Mouse (Mus musculus) left cerebral cortex, adult 18-20 months (tissue): ENCODE data around the gene Cfap74. TPM values are rescaled to one million over a fixed set of nuclear protein-coding genes. Genes with fewer than 3 reads are reported as not detected.
"Not testable (repeated sequence)": the region's sequence is repeated elsewhere in the genome, so short reads cannot be mapped to it uniquely, and the experiment has no call there.

ENCODE experiments used
- DNase-seq, 2 experiments: peaks; one replicate each; pipeline ENCODE4 v3.0.0; 2021 to 2022; ENCODE audit warnings: low spot score in 2 of 2, mixed read lengths in 1 of 2
- total RNA-seq, 2 experiments: library from RNA; stranded (reverse); gene quantifications; 2 replicates each; pipeline ENCODE4 v1.2.3; 2021

The Cfap74 gene
- total RNA-seq, 2 experiments from 2014 or later, result 12.0 to 13.1 TPM

GRCm38 (mm10) chr4:155402489-155402888 lies 6.5 kb upstream of the Cfap74 start:
- DNase-seq, result no peak

- DNase-seq, result no peak
These were observed 314 bp upstream of the Cfap74 start for GRCm38 (mm10) chr4:155408695-155409057.

DNA sequence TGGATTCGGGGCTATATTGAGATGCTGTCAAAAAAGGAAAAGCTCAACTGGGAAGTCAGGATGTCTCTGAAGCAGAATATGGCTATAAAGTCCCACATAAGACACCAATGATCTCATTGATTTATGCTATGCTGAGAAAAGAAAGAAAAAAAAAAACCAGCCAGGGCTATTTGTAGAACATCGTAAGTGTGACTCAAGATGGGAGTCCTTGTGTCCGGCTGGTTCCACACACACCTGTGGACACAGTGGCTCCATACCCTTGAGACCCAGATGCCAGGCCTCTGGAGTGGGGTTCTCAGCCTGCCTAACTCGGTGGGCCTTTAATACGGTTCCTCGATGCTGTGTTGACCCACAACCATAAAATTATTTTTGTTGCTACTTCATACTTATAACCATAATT lies 3.1 kb downstream of the Cfap74 start:
- DNase-seq, result no peak

GRCm38 (mm10) chr4:155413641-155414335 lies 4.8 kb downstream of the Cfap74 start:
- no peak for DNase-seq

DNA sequence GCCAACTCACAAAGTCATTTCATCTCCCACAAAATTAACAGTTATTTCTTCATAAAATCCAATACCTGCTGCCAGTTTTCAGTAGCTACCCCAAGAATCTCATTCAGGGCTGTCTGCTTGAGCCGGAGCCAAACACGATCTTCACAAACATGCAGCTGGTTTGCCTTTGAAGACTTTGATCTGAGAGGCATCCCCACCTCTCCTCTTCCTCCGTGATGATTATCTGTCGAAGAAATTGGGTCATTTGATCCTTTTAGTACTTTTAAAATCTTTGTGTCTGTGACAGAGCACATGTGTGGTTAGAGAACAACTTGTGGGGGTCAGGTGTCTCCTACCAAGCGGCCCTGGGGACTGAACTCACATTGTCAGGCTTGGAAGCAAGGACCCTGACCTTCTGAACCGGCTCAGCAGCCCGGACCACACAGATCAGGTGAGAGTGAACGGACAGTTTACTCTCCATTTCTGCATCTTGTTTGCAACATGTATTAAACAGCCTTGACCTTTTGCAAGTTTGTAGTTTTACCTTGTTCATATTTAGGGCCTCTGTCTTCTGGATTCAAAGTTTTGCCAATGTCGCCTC lies 5.8 kb downstream of the Cfap74 start:
- DNase-seq, result no peak

DNA sequence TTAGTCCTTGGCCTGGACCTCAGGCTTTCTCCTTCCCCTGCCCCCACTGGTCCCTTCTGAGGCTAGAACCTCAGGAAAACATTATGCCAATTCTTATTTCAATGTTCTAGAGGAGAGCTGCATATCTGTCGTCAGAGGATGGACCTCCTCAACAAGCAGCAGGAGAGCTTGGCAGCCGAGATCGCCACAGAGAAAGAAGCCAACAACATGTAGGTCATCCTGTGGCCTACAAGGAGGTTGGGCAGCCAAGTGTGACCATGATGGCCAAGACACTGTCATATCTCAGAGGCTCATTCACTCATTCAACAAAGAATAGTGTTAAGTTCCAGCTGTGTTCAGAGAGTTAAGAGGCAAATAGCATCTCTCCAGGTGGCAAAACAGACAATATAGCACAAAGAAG lies 11.1 kb downstream of the Cfap74 start:
- DNase-seq, result no peak

DNA sequence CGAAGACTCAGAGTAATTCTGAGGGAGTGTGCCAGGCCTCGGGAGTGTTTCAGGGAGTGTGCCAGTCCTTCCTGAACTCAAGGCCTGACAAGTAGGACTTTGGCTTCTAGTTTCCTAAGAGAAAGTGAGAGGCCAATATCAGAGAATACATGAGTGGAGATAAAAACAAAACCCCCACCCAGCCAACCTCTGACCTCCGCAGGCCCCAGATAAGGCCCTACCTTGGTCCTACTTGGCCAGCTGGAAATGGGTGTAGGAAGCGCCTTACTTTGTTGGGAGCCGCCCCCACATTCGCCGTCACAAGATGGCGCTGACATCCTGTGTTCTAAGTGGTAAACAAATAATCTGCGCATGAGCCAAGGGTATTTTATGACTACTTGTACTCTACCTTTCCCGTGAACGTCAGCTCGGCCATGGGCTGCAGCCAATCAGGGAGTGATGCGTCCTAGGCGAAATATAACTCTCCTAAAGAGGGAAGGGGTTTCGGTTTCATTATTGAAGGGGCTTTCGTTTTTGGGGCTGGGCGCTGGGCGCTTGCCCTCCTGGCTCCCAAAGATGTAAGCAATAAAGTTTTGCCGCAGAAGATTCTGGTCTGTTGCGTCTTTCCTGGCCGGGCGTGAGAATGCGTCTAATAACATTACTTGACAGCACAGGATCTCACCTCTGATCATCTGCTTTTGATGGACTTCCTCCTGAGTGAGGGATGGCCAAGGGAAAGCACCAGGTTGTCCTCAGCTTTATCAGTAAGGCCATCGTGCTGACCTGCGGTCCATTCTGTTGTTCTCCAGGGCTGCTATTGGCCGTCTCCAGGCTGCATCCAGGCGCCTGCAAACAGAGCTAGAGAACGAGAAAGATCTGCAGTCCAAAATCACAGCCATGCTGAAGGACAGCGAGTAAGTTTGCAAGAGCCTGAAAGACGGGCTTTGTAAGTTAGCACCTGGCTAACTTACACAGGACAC lies 12.7 kb downstream of the Cfap74 start:
- not testable (repeated sequence) for DNase-seq

DNA sequence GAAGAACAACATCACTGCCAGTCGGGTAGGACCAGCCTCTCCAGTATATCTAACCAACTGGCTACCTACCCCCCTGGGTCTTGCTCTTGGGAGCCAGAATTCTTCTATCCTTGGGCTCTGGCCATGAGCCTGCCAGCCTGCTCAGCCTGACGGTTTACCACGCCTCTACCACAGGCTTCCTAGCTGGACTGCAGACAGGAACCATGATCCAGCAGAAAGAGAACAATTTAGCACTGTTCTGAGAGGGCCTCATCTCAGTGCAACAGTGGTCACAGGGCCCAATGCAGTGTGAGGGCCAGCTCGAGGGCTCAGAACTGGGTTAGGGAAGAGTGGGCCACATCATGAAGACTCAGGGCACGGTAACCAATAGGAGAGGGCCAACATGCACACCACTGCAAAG lies 15.0 kb downstream of the Cfap74 start:
- no peak for DNase-seq

GRCm38 (mm10) chr4:155426272-155426671 lies 17.3 kb downstream of the Cfap74 start:
- DNase-seq, result no peak

DNA sequence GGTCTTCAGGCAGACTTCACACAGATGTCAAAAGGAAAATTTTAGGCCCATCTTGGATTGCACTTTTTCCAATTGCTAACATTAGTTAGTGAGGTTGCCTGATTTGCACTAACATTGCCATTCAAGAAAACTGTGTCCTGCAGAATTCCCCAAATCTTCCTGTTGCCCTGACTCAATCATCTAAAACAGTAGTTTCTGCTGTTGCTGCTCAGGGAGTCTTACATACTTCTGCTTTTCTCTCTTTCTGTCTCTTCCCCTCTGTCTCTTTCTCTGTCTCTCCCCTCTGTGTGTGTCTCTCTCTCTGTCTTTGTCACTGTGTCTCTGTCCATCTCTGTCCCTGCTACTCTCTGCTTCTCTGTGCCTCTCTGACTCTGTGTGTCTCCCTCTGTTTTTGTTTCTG lies 19.5 kb downstream of the Cfap74 start:
- DNase-seq, result no peak

- DNase-seq, result no peak
These were observed 20.2 kb downstream of the Cfap74 start for GRCm38 (mm10) chr4:155429202-155429601.

DNA sequence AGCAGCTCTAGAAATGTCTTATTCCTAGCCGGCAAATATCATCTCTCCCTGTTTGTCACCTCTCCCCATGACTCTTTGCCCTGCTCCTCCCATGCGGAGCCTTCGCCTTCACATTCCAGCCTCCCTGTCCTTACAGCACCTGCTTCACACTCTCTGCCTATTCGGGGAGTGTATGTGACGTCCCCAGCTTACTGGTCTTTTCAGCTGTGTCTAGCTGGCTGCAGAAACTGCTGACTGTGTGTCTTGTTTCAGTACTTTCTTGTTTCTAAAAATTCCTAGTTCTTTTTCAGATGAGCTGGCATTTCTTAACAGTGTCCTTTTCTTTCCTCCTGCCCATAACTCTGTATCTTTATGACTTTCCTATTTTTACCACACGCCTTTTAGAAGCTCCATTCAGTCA lies 23.4 kb downstream of the Cfap74 start:
- DNase-seq, result no peak

DNA sequence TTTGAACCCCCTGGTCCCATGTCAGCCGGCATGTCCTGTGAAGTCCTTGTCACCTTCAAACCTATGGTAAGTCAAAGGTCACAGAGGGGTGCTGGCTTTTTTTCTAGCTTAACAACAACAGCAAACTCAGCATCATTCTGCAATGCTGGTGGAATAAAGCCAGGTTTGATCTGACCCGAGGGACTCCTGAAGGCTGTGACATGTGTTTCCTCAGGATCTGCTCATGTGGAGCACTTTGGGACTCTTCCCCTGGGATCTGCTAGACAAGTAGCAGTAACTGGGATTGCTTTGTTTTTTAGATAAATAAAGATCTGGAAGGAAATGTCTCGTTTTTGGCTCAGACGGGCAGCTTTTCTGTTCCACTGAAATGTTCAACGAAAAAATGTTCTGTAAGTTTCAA lies 25.0 kb downstream of the Cfap74 start:
- no peak for DNase-seq

GRCm38 (mm10) chr4:155442808-155443207 lies 33.8 kb downstream of the Cfap74 start:
- DNase-seq, result no peak

DNA sequence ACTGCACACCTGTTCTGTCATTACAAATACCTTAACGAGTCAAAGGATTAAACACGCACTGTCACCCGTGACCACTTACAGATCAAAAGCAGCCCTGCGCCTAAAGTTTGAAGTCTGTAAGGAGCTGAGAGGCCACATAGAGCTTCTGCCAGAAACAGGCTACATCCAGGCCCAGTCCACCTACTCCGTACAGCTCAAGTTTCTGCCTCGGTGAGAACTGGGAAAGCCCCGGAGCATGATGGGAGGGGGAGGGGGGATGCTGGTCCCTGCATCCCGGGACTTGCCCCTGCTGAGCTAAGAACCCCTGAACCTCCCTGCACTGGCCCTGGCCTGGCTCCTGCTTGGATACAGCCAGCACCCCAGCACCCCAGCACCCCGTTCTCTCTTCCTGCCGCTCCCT lies 42.6 kb downstream of the Cfap74 start:
- DNase-seq, result no peak

- DNase-seq, result no peak
These were observed 49.6 kb downstream of the Cfap74 start for GRCm38 (mm10) chr4:155458575-155458974.

DNA sequence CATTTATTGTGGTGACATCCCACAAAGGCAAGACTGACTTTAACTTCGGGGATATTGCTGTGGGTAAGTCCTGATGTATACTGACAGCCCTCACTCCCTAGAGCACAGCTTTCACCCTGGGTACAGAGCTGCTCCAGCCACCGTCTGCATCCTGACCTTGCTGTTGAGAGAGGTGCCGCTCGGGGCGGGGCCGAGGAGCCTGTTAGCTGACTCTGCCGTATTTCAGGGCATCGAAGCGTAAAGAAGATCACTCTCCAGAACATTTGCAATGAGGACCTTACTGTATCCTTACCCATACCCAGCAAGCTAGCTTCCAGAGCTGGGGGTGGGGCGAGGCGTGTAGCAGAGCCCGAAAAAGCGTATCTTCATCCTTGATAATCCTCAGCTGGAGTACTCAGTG lies 54.1 kb downstream of the Cfap74 start:
- DNase-seq, result no peak

- no peak for DNase-seq
These were observed 54.6 kb downstream of the Cfap74 start for GRCm38 (mm10) chr4:155463611-155464010.

DNA sequence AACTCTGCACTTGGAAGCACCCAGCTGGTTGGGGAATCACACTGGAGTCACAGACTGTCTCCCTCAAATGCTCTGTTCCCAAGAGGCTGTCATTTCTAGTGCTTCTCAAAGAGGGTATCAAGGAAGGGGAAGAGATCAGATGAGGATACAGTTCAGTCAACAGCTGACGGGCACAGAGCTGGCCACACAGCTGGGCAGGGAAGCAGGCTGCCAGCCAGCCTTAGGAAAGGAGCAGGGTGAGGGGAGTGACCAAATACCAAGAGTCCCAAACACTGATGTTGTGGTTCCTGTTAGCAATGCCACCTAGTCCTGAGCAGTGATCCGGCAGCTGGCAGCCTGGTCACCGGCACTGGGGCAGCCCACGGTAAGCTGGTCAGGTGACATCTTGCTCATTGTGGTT lies 55.1 kb downstream of the Cfap74 start:
- no peak for DNase-seq

DNA sequence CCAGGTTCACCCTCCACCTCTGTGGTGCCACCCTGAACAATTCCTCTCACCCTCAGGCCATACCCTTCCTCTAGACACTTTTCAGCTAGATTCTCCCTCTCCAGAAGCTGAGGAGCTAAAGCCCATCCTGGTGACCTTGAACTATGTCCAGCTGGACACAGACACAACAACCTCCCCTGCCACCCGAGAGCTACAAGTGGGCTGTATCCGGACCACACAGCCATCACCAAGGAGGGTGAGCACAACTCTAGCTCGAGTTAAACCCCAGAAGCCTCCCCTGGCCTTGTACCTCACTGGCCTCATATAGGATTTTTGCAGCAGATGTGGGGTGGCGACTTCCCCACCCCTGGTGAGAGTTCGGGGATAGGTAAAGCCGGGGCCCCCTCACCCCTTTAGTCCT lies 56.6 kb downstream of the Cfap74 start:
- DNase-seq, result no peak

DNA sequence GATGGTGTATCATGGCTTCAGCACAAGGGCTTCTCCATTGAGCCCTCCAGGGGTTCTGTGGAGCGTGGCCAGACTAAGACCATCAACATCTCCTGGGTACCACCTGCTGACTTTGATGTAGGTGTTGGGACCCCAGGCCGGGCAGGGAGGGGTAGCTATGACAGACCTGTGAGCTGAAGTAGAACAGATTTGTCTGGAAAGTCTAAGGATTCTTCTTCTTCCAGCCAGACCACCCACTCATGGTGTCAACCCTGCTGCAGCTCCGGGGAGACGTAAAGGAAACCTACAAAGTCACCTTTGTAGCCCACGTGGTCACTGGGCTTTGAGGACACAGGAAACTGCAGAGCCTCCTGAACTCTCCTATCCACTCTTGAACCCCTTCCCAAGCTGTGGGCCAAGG lies 57.1 kb downstream of the Cfap74 start:
- DNase-seq, result no peak
